Mouse (Mus musculus) embryo, embryonic 9.5 days (tissue): ENCODE results near the gene Fen1.
"Not testable (repeated sequence)": the region's sequence is repeated elsewhere in the genome, so short reads cannot be mapped to it uniquely, and the experiment has no call there.

ENCODE experiments used
- DNase-seq: peaks from one replicate; pipeline ENCODE4 v3.0.0-alpha.2; 2017; ENCODE audit errors: extremely low spot score

Fen1 gene

GRCm38 (mm10) chr19:10181225-10181624 is 22.7 kb downstream of the Fen1 start:
- DNase-seq: no peak

DNA sequence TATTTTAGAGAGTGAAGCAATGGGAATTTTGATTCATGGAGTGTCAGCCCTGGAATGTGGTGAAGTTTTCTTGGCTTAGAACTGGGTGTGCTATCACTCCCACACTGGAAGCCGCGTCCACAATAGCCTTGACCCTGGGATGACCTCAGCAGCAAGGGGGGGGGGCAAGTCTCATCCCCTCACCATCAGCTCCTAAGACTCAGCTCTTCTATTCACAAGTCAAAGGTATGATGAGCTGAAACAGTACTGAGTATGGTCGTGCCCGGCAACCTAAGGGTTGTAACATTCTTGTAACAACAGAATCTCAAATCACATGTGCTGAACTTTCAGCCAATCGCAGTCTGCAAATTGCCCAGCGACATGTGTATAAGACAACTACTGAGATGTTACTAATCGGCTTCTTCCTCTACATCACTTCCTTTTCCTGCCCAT is 27.0 kb downstream of the Fen1 start:
- no peak for DNase-seq

GRCm38 (mm10) chr19:10176477-10176876 is 27.5 kb downstream of the Fen1 start:
- no peak for DNase-seq

- DNase-seq: no peak
These were observed 29.0 kb downstream of the Fen1 start for GRCm38 (mm10) chr19:10174956-10175355.

DNA sequence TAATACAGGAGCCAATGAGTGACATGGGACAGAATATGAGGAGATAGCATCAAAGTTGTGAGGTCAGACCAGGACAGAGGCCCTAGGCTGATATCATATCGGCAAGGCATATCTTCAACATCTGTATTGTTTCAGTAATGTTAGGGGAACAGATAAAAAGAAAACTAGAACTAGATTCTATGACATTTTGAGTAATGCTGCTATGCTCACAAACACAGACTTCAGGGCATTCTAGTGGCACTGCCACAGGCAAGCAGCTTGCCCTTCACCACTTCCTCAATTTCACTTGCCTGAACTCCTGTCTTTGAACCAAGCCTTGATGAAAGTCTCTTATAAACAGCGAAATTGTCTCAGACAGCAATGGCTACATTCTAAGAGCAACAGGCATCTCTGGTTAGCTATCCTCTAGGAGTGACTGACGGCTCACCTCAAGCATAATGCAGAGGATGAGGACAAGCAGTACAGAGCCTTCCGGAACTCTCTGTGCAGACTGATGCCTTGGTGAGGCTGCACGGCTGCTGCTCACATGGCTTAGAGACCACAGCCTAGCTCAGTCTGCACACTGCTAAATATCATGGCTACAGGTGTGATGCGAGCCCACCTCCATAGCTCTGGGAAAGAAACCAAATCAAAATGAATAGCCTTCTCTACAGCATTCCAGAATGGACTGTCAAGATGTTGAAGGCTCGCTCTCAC is 30.0 kb downstream of the Fen1 start:
- DNase-seq: no peak

GRCm38 (mm10) chr19:10173116-10173718 is 30.8 kb downstream of the Fen1 start:
- no peak for DNase-seq

- DNase-seq: no peak
These were observed 32.1 kb downstream of the Fen1 start for GRCm38 (mm10) chr19:10171846-10172245.

DNA sequence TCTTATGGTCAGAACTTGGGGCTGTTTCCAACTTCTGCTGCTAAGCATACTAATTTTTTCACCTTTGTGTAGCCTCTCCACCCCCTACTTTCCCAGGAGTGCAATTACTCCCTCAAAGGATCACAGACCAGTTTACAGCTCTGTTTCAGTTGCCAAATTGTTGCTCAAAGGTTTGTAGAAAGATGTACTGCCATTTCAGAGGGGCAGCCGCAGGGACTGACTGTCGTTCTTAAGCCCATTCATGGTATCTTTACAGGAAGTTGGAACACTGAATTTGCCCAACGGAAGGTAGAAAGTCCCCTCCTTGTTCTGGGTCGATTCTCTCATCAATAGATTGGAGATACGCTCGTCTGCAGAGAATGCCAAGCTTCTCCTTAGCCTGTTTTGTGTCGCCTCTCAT is 32.6 kb downstream of the Fen1 start:
- DNase-seq: no peak

- no peak for DNase-seq
These were observed 33.5 kb downstream of the Fen1 start for GRCm38 (mm10) chr19:10170466-10170865.

- DNase-seq: not testable (repeated sequence)
These were observed 34.2 kb downstream of the Fen1 start for GRCm38 (mm10) chr19:10169692-10170330.

DNA sequence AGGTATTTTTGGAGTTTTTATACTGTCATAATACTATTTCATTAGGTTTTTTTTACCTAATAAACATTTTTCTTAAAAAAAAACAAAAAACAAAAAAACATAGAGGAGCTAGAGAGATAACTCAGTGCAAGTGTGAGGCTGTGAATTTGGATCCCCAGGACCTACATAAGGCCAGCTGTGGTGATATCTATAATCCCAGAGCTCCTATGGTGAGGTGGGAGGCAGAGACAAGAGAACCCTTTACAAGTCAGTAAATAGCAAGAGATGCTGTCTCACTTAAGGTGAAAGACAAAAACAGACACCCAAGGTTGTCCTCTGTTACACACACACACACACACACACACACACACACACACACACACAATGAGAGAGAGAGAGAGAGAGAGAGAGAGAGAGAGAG is 34.8 kb downstream of the Fen1 start:
- no peak for DNase-seq

- DNase-seq: no peak
These were observed 35.5 kb downstream of the Fen1 start for GRCm38 (mm10) chr19:10168441-10168840.

- DNase-seq: no peak
These were observed 36.0 kb downstream of the Fen1 start for GRCm38 (mm10) chr19:10167951-10168350.

GRCm38 (mm10) chr19:10167112-10167511 is 36.9 kb downstream of the Fen1 start:
- DNase-seq: no peak

DNA sequence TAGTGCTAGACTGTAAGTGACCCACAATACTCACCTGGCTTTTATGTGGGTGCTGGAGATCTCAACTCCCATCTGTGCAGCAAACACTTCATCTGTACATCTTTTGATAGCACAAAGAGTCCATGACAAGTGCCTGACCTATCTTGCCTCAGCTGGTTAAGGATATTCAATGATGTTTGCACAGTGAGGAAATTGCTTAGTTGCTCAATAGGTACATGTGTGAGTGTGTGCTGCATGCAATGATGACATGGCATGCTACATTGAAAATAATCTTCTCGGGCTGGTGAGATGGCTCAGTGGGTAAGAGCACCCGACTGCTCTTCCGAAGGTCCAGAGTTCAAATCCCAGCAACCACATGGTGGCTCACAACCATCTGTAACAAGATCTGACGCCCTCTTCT is 38.0 kb downstream of the Fen1 start:
- DNase-seq: not testable (repeated sequence)

DNA sequence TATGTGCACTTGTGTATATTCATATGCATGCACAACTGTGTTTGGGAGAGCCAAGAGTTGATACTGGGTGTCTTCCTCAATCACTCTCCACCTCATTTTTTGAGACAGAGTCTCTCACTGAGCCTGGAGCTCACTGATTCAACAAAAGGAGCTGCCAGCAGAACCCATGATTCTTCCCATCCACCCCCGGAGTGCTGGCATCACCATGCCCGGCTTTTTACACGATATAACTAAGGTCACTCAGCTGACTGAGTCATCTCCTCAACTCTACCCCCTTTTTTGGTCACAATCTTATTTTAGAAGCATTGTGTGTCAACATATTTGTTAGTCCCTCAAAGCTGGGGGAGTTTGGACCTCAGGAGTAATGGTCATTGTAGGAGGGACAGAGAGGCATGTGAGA is 40.1 kb downstream of the Fen1 start:
- no peak for DNase-seq

DNA sequence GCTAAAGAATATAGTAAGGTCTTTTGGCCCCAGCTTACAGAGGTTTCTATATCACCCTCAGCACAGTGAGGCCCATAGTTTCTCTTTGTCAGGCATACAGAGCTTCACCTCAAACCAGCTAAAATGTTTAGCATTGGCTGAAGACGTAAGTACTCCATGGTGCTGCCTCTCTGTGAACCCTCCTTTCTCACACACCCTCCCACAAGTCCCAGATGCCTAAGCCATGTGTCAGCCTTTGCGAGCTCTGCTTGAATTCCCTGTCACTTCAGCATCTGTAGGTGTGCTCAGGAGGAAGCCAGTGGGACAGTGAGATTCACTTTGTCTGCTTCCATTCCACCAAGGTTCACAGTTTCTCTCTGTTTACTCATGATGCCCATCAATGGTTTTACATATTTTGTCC is 46.2 kb downstream of the Fen1 start:
- no peak for DNase-seq

DNA sequence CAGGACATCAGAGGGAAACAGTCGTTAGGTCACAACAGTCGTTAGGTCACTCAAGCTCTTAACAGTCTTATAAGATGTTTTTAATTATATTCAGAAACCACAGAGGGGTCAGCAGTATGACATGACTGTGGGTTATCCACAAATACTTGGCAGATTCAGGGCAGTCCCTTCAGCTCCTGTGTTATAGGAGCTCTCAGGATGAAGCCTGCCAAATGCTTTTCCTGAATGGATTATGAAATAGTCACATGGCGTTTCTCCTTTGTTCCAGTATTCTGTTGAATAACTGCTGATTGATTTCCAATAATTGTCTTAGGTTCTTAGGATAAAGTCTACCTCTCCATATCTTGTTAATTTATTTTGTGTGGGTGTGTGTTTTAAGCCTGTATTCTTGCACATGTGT is 54.8 kb downstream of the Fen1 start:
- no peak for DNase-seq
